Mouse (Mus musculus) ES-Bruce4 (cell line): ENCODE measurements around the gene Dclk1. TPM values are rescaled to one million over a fixed set of nuclear protein-coding genes. Genes with fewer than 3 reads are reported as not detected.
A peak's percentile ranks its signal among the peaks of the same experiment; 100 is the strongest.

Experiments used
- H3K27ac ChIP-seq: 2 replicates; pipeline ENCODE4 v1.5.1; 2012; ENCODE audit warnings: low read length, inconsistent platforms; ENCODE audit not compliant: insufficient read depth
- H3K27me3 ChIP-seq: 2 replicates; pipeline ENCODE4 v1.6.1; 2012; ENCODE audit warnings: mild to moderate bottlenecking, low read length, inconsistent platforms; ENCODE audit not compliant: control insufficient read depth, poor library complexity, insufficient read depth, severe bottlenecking
- H3K36me3 ChIP-seq: 2 replicates; pipeline ENCODE4 v1.6.1; 2012; ENCODE audit warnings: inconsistent platforms, mild to moderate bottlenecking, low read length, moderate library complexity; ENCODE audit not compliant: control insufficient read depth, poor library complexity, insufficient read depth, severe bottlenecking
- H3K4me1 ChIP-seq: one replicate; pipeline ENCODE4 v1.8.1; 2011; ENCODE audit warnings: low read length; ENCODE audit not compliant: control insufficient read depth, insufficient read depth
- H3K4me3 ChIP-seq: 2 replicates; pipeline ENCODE4 v1.5.1; 2011; ENCODE audit warnings: low read depth, mild to moderate bottlenecking, low read length
- H3K9ac ChIP-seq: 2 replicates; pipeline ENCODE4 v1.6.1; 2012; ENCODE audit warnings: low read depth, mild to moderate bottlenecking, inconsistent platforms; ENCODE audit not compliant: poor library complexity, severe bottlenecking
- H3K9me3 ChIP-seq: replicated peaks from 2 replicates; pipeline ENCODE4 v1.6.1; 2012; ENCODE audit warnings: mild to moderate bottlenecking, low read length, inconsistent platforms; ENCODE audit not compliant: control insufficient read depth, poor library complexity, insufficient read depth, severe bottlenecking
- CTCF ChIP-seq: IDR thresholded peaks from one replicate; pipeline ENCODE4 v1.8.1; 2011; ENCODE audit warnings: low read depth, low read length
- EP300 ChIP-seq: IDR thresholded peaks from 2 replicates; pipeline ENCODE4 v1.6.1; 2011; ENCODE audit warnings: low read depth, low read length; ENCODE audit not compliant: insufficient read depth
- POLR2A ChIP-seq: IDR thresholded peaks from one replicate; pipeline ENCODE4 v1.8.1; 2011; ENCODE audit warnings: low read length; ENCODE audit not compliant: insufficient read depth
- polyA plus RNA-seq: library from polyadenylated mRNA; stranded (reverse); fragments of >200 nt; gene quantifications from 2 replicates; pipeline ENCODE4 v1.2.4, GENCODE M21; 2011; ENCODE audit warnings: low read depth; ENCODE audit not compliant: missing spikeins, insufficient read depth, insufficient read length

Dclk1 gene
- polyA plus RNA-seq, 1 experiment: 1.3 TPM

- H3K4me3 ChIP-seq: no peak overlapping the region
- H3K9me3 ChIP-seq: no peaks in the 10 kb centered on the region
- no peak overlapping the region for H3K9ac ChIP-seq
- no peaks in the 10 kb centered on the region for H3K36me3 ChIP-seq
- no peaks in the 10 kb centered on the region for H3K4me1 ChIP-seq
- H3K27ac ChIP-seq: no peak overlapping the region
- TF ChIP-seq CTCF: no peak
- TF ChIP-seq EP300: no peak
- no peak for TF ChIP-seq POLR2A
- H3K27me3 ChIP-seq: no peaks in the 10 kb centered on the region
Measured at GRCm38 (mm10) chr3:55206413-55206812, 35.8 kb upstream of the Dclk1 start.

GRCm38 (mm10) chr3:55207665-55208064, 34.5 kb upstream of the Dclk1 start:
- no peaks in the 10 kb centered on the region for H3K4me1 ChIP-seq
- H3K9me3 ChIP-seq: no peaks in the 10 kb centered on the region
- no peaks in the 10 kb centered on the region for H3K36me3 ChIP-seq
- no peak overlapping the region for H3K9ac ChIP-seq
- no peaks in the 10 kb centered on the region for H3K27me3 ChIP-seq
- TF ChIP-seq CTCF: no peak
- TF ChIP-seq POLR2A: no peak
- TF ChIP-seq EP300: no peak
- no peak overlapping the region for H3K27ac ChIP-seq
- H3K4me3 ChIP-seq: no peak overlapping the region

- Histone ChIP-seq H3K9ac (no peak overlapping the region), H3K27me3 (no peaks in the 10 kb centered on the region), H3K4me3 (no peak overlapping the region), H3K4me1 (no peaks in the 10 kb centered on the region), H3K27ac (no peak overlapping the region), H3K36me3 (no peaks in the 10 kb centered on the region), H3K9me3 (no peaks in the 10 kb centered on the region)
- TF ChIP-seq EP300: no peak
- TF ChIP-seq CTCF: no peak
- no peak for TF ChIP-seq POLR2A
Measured at GRCm38 (mm10) chr3:55212254-55212653, 29.9 kb upstream of the Dclk1 start.

GRCm38 (mm10) chr3:55213785-55214184, 28.4 kb upstream of the Dclk1 start:
- Histone ChIP-seq H3K27me3 (no peaks in the 10 kb centered on the region), H3K9me3 (no peaks in the 10 kb centered on the region), H3K4me3 (no peak overlapping the region), H3K9ac (no peak overlapping the region), H3K36me3 (no peaks in the 10 kb centered on the region), H3K27ac (no peak overlapping the region), H3K4me1 (no peaks in the 10 kb centered on the region)
- TF ChIP-seq EP300 (no peak), POLR2A (no peak), CTCF (no peak)

GRCm38 (mm10) chr3:55214413-55214812, 27.8 kb upstream of the Dclk1 start:
- H3K9me3 ChIP-seq: no peaks in the 10 kb centered on the region
- no peak for TF ChIP-seq POLR2A
- no peak overlapping the region for H3K27ac ChIP-seq
- H3K4me1 ChIP-seq: no peaks in the 10 kb centered on the region
- H3K4me3 ChIP-seq: no peak overlapping the region
- no peak overlapping the region for H3K9ac ChIP-seq
- H3K36me3 ChIP-seq: no peaks in the 10 kb centered on the region
- no peaks in the 10 kb centered on the region for H3K27me3 ChIP-seq

GRCm38 (mm10) chr3:55222502-55222901, 19.7 kb upstream of the Dclk1 start:
- Histone ChIP-seq H3K27ac (no peak overlapping the region), H3K9ac (no peak overlapping the region), H3K36me3 (no peaks in the 10 kb centered on the region), H3K27me3 (no peaks in the 10 kb centered on the region), H3K4me1 (no peaks in the 10 kb centered on the region), H3K4me3 (no peak overlapping the region), H3K9me3 (no peaks in the 10 kb centered on the region)
- TF ChIP-seq CTCF (peak; percentile 31), POLR2A (no peak), EP300 (no peak)
